Mouse (Mus musculus) heart, adult 11 months (tissue): ENCODE results near the gene Rgl2.

ENCODE experiments used
- DNase-seq: peaks from one replicate; pipeline ENCODE4 v3.0.0; 2022

Rgl2 gene

DNA sequence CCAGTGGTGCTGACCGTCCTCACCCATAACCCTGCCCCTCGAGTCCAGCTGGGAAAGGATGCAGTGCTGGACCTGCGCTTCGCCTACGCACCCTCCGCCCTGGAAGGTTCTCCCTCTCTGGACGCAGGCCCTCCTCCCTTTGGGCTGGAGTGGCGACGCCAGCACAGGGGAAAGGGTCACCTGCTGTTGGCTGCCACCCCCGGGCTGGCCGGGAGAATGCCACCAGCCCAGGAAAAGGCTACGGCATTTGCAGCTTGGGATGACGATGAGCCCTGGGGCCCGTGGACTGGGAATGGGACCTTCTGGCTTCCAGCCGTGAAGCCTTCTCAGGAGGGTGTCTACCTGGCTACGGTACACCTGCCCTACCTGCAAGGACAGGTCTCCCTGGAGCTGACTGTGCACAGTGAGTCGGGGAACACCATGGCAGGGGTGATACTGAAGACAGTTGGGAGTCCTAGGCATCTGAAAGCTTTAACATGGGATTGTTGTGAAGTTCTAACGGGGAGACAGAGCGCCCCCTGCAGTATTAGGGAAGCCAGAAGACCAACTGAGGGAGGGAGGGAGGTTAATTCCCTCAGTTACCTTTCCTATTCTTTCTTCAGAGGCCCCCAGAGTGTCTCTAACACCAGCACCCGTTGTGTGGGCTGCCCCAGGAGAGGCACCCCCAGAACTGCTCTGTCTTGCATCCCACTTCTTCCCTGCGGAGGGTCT lies 3.8 kb upstream of the Rgl2 start:
- DNase-seq: peak; percentile 92

DNA sequence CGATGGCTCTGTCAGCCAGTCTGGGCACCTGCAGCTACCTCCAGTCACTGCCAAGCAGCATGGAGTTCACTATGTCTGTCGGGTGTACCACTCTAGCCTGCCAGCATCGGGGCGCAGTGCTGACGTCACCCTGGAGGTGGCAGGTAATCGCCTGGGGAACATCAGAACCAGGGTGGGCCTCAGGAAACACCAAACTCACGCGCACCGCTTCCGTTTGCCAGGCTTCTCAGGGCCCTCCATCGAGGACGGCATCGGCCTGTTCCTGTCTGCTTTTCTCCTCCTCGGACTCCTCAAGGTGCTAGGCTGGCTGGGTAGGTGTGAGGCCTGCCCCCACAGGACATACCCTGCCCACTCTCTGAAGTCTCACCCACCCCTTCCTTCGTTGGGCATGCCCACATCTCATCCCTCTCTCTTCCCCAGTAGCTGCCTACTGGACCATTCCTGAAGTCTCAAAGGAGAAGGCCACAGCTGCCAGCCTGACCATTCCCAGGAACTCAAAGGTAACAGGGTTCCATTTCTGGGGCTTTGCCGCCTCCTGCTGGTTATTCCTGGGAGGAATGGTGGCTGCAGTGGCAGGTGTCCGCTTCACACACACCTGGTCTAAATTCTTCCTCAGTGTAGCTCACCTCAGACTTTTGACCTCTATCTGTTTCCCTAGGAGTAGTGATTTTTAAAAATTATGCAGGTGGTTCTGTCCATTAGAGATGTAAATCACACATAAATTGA lies 3.0 kb upstream of the Rgl2 start:
- peak; percentile 91 for DNase-seq

DNA sequence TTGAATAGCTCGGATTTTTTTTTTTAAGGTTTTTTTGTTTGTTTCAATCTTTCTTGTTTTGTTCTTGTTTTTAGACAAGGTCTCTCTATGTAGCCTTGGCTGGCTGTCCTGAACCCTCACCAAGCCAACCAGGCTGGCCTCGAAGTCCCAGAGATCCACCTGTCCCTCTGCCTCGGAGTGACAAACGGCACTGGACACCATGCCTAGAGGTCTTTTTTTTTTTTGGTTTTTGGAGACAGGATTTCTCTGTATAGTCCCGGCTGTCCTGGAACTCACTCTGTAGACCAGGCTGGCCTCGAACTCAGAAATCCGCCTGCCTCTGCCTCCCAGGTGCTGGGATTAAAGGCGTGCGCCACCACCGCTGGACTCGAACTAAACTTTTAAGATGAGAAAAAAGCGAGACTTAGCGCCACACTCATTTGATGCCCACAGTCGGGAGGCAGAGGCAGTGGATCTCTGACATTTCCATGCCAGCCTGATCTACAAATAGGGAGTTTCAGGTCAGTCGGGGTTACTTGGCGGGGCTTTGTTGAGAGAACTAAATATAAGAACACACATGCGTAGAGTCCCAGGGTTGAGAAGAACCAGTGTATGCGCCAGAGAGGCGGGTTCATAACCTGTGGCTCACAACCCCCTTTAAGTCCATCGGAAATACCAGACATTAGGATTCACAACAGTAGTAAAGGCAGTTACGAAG lies 944 bp upstream of the Rgl2 start:
- DNase-seq: peak; percentile 92

DNA sequence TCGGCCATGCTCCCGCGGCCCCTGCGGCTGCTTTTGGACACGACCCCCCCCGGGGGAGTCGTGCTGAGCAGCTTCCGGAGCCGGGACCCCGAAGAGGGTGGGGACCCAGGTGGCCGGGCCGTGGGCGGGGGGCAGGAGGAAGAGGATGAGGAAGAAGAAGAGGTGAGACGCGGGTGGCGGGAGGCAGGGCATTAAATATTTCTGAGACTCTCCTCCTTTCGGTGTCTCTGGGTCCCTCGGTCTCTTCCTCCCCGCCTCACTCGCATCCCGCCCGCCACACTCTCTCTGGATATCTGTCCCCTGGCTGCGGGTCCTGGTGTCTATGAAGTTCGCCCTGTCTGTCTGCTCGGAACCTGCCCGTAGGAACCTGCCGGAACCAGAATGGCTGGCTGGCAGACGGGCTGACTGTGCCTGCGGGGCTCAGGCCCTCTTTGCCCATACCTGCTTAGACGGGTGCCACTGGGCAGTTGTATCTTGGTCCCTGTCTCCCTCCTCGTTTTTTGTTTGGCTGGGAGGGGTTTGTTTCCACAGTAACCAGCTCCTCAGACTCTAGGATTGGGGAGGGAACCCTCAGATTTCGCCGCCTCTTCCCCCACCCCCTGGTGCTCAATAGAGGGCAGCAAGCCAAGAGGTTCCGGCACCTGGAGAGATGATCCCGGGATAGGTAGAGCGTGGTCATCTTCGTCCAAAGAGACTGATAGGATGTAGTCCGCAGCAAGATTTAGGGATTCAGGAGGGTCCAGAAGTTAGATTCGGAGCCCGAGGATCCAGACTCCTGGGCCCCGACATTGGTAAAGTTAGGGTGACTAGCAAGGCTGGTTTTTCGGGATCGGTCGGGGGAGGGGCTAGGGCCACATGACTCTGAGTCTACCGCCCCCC lies 1.2 kb downstream of the Rgl2 start:
- peak; percentile 98 for DNase-seq

DNA sequence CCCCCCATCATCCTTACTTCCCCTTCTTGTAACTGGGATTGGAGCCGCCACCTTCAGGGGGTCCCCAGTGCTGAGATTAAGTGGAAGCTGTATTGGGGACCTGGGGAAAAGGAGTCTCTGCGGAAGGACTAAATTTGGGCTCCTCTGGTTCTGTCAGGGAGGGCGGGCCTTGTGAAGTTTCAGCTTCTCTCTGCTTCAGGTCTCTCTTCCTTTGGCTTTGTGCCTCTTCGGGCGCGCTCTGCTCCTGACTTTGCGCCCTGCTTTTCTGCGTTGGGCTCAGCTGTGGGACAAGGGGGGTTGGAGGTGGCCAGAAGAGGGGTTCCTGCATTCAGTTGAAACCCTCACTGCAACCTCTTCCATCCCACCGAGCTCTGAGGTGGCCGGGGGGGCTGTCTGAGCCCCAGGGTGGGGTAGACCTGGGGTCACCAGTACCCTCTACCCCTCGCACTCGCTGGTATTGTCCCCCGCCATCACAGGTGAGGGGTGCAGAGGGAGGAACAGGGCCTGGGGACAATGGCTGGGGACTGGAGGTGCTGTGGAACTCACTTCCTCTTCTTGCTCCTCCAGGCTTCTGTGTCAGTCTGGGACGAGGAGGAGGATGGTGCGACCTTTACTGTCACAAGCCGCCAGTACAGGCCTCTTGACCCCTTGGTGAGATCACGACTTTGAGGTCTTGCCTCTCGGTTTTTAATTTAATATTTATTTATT lies 2.0 kb downstream of the Rgl2 start:
- DNase-seq: peak; percentile 96

DNA sequence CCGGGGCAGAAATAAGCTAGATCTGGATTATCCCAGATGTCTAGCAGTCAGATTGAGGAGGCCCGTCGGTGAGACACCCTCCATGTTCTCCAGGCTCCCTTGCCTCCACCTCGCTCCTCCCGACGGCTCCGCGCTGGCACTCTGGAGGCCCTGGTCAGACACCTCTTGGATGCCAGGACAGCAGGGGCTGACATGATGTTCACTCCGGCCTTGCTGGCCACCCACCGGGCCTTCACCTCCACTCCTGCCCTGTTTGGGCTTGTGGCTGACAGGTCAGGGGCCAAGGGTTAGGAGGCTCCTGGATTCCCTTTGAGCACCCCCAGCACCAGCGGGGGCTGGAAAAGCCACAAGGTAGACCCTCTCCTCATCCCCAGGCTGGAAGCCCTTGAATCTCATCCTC lies 2.6 kb downstream of the Rgl2 start:
- DNase-seq: peak; percentile 93

DNA sequence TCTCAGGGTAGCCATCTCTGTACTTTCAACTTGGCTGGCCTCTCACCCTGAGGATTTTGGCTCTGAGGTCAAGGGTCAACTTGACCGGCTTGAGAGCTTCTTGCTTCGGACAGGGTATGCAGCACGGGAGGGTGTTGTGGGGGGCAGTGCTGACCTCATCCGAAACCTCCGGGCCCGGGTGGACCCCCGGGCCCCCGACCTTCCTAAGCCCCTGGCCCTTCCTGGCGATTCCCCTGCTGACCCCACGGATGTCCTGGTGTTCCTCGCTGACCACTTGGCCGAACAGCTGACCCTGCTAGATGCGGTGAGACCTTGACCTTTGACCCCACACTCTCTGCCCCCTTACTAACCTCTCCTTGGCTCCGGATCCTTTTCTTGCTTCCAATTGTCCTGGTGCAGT lies 3.1 kb downstream of the Rgl2 start:
- peak; percentile 93 for DNase-seq

DNA sequence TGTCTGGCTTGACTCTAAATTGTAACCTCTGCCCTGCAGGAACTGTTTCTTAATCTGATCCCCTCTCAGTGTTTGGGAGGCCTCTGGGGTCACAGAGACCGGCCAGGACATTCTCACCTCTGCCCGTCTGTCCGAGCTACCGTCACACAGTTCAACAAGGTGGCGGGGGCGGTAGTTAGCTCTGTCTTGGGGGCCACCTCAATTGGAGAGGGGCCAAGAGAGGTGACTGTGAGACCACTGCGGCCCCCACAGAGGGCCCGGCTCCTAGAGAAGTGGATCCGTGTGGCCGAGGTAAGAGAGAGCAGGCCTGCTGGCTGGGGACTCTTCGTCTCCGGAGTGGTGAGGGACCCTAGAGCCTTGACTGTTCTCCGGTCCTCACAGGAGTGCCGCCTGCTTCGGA lies 3.6 kb downstream of the Rgl2 start:
- DNase-seq: peak; percentile 91

DNA sequence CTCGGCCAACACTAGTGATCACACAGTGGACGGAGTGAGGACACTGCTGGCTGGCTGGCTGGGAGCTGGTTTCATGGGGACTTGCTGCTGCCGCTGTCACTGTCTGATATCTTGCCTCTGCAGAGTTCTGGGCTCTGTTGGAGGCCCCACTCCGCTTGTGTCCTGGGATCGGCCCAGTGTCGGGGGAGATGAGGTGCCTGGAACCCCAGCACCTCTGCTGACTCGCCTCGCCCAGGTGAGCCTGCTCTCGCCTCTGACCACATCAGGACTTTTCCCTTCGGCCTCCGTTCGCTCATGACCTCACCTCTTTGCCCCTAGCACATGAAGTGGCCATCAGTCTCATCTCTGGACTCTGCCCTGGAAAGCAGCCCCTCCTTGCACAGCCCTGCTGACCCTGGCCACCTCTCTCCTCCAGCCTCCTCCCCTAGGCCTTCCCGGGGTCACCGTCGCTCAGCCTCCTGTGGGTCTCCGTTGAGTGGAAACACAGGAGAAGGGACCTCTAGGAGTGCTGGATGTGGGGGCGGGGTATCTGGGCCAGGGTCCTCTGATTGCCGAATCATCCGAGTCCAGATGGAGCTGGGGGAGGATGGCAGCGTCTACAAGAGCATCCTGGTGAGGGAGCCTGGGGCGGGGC lies 6.2 kb downstream of the Rgl2 start:
- peak; percentile 91 for DNase-seq

DNA sequence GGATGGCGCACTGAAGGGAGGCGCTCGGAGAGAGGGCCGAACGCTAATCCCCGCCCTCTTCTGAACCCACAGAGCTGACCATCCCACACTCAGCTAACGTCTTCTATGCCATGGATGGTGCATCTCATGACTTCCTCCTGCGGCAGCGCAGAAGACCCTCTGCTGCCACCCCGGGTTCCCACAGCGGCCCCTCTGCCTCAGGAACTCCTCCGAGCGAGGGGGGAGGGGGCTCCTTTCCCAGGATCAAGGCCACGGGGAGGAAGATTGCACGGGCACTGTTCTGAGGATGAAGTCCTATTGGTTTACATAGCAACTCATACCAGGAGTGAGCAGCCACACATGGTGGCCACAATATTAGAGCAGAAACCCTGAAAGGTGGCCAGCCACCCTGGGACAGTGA lies 7.7 kb downstream of the Rgl2 start:
- peak; percentile 90 for DNase-seq

DNA sequence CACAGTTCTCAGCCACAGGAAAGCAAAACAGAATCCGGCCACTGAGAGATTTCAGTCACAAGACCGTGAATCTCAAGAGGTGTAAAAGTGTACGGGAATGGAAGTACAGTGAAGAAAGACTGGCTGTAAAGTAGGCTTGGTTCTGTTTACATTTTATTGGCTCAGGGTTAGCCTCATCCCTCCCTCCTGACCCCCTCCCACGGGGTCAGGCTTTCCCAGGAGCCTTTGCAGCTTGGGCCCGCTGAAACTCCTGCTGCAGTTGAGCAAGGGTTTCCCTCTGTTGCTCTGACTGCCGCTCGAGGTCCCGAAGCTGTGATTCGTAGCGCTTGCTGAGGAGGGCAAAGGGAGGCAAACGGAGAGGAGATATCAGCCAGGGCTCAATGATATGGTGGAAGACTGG lies 9.4 kb downstream of the Rgl2 start:
- DNase-seq: no peak

DNA sequence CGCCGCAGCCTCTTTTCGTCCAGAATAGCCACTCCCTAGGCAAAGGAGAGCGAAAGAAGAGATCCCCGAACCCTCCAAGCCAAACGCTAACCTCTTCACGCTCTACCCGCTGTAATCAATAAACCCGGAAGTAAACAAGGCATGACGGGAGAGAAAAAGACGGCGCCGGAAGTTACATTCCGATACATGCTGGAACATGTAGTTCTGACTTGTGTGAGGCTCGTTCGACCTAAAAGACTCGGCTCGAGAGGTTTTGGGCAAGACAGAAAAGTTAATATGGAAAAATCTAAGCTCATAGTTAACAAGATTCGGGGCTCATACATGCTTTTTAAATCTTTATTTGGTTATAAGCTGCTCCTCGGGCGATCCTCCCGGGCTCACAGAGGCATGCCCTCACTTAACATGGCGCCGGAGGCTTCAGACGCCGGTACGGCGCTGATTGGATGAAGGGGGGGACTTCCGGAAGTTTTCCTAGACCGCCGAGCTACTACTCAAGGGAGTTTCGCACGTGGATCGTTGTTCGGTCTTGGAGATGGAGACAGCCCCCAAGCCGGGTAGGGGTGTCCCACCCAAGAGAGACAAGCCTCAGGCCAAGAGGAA lies 11.0 kb downstream of the Rgl2 start, which contains the start of the genes Pfdn6 and Wdr46:
Gene Pfdn6 (minus strand): TSS at position 138 of the 600 bp plus-strand sequence.
Gene Wdr46 (plus strand): TSS at position 455 of the 600 bp plus-strand sequence.
- DNase-seq: peak; percentile 98

DNA sequence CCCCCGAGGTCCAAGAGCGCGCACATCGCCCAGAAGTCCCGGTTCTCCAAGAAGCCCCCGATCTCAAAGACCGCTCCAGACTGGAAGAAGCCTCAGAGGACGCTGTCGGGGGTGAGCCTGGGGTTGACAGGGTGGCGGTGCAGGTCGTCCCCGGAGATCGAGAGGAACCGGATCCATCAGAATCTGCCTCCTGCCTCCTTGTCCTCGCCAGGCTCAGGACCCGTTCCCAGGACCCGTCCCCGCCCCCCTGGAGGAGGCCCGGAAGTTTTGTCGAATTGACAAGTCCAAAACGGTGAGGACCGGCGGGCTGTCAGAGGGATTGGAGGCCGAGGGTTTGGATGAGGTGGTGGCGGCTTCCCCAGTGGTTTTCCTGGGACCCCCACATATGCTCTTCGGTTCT lies 11.6 kb downstream of the Rgl2 start:
- DNase-seq: no peak

DNA sequence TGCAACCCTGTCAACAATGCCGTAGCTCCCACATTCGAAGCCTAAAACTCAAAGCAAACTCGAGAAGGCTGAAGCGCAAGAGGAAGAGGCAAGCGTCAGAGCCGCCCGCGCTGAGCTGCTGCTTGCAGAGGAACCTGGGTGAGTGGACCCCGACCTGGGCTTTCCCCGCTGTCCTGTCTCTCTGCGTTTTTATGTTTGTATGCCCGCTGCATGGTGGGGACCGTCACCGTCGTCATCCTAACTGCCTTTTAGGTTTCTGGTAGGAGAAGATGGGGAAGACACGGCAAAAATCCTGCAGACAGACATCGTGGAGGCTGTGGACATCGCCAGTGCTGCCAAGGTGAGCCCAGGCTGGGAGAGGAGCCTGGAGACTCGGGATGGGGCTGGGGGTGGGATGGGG lies 12.0 kb downstream of the Rgl2 start:
- peak; percentile 91 for DNase-seq

DNA sequence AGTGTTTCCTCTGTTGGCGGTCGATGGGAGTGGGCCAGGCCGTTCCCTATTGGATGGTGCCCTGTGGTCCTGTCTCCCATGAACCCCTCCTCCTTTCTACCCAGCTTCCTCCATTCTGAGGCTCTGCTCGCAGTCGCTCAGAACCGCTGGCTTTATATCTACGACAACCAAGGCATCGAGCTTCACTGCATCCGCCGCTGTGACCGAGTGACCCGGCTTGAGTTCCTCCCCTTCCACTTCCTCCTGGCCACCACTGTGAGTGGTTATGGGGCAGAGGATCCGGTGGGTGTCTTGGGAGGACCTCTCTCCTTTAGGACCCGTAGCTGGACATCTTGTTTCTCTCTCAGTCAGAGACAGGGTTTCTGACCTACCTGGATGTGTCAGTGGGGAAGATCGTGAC lies 14.1 kb downstream of the Rgl2 start:
- peak; percentile 91 for DNase-seq

DNA sequence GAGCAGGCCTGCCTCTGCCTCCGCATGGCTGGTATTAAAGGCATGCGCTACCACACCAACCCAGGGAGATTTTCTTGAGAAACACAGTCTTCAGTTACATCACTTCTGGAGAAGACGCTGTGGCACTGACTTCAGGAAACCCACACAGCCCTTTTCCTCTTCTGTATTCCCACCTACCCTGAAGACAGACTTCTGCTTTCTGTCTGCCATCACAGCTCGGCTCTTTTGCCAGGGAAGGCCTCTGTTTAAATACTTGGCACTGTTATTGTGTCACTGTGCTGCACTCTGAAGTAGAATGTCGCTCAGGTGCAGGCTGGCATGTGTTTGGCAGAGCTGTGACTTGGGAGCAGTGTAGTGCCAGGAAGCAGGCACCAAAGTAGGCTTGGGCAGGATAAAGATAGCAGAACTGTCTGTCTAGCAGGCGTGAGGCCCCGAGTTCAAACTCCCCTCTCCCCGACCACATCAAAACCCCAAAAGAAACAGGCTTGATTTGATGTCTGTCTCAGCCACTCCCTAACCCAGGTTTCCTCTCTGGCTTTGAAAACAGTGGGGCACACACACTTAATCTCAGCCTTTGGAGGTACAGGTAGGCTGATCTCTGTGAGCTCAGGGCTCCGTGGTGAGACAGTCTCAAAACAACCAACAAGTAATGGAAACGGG lies 18.2 kb downstream of the Rgl2 start:
- peak; percentile 93 for DNase-seq

DNA sequence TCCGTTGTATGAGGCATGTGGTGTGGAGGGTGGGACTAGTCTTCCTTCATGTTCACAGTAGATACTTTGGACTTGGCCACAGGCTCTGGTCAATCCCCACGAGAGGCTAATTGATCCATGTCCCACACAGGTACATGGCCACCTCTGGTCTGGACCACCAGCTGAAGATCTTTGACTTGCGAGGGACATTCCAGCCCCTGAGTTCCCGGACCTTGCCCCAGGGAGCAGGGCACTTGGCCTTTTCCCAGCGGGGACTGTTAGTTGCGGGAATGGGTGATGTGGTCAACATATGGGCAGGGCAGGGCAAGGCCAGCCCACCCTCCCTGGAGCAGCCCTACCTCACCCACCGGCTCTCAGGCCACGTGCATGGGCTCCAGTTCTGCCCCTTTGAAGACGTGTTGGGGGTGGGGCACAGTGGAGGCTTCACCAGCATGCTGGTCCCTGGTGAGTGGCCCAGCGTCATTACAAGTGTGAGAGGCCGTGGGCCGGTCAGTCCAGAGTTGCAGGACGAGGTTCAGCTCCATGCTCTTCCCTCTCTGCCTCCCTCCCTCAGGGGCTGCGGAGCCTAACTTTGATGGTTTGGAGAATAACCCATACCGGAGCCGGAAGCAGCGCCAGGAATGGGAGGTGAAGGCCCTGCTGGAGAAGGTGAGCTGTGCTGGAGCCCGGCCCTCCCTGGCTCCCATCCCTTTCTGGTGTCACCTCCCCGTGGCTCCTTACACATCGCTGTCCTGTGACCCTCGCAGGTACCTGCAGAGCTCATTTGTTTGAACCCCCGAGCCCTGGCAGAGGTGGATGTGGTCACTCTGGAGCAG lies 19.0 kb downstream of the Rgl2 start:
- DNase-seq: peak; percentile 91

DNA sequence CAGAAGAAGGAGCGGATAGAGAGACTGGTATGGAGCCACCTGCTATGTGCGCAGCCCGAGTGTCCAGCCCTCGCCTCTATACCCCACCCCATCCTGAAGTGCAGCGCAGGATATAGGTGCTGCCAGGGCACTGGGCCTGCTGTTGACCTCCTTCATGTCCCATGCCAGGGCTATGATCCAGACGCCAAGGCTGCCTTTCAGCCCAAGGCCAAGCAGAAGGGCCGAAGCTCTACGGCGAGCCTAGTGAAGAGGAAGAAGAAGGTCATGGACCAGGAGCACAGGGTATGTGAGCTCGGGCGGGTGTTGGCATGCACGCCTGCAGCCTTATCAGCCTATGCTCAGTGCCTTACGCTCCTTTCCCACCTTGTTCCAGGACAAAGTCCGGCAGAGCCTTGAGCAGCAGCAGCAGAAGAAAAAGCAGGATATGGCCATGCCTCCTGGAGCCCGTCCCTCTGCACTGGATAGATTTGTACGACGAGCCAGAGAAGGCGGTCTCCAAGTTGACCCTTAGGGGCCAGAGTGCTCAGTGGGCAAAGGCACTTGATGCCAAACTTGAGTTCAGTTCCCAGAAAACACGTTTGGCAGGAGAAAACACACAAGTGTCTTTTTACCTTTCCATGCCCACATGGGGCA lies 19.7 kb downstream of the Rgl2 start:
- DNase-seq: peak; percentile 93

DNA sequence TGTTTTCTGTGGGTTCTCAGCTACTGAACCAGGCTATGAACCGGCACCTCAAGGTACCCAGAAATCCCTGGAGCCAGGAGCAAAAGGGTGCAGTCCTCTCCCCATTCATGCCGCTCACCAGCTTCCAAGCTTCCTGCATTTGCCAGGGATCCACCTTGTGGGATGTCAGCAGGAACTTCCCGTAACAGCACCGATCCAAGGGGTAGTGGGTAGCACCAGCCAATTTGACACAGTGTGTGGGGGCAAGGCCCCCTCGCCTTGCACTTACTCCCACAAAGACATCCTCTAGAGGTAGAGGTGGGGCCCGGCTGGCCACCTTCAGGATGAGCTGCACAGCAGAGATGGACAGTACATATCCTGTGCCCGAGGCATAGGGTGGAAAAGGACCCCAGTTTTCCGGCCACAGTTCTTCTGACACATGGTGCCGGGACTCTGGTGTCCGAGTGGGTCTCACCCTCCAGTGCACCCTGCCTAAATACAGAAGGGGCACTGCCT lies 20.8 kb downstream of the Rgl2 start:
- DNase-seq: peak; percentile 93
